Mouse (Mus musculus): Measurements from ENCODE around the gene Sult1b1. TPM values are rescaled to one million over a fixed set of nuclear protein-coding genes. Genes with fewer than 3 reads are reported as not detected.
"Not testable (repeated sequence)": the region's sequence is repeated elsewhere in the genome, so short reads cannot be mapped to it uniquely, and the experiment has no call there.

Gene Sult1b1
- total and polyA plus RNA-seq, 2 experiments from 2014 or later: not detected

GRCm38 (mm10) chr5:87502687-87503086 lies 35.3 kb downstream of the Sult1b1 start:
- WGBS: 42% methylated on average over 1 of the region's 1 CpGs
- Histone ChIP-seq H3K27me3 (ENCODE audit: insufficient read depth, low read length) (no peaks in the 10 kb centered on the region), H3K4me1 (ENCODE audit: insufficient read depth) (no peaks in the 10 kb centered on the region), H3K9ac (no peak overlapping the region), H3K4me2 (ENCODE audit: low read depth) (no peak overlapping the region), H3K27ac (ENCODE audit: low read depth, low read length) (no peak overlapping the region), H3K36me3 (ENCODE audit: insufficient read depth) (no peaks in the 10 kb centered on the region), H3K9me3 (ENCODE audit: low read length) (no peaks in the 10 kb centered on the region), H3K4me3 (ENCODE audit: low read depth, low read length) (no peak overlapping the region)
- DNase-seq (no peak), ATAC-seq (no peak)
- no peak for TF ChIP-seq CTCF (IDR thresholded peaks at IDR 0.05; ENCODE audit: low read depth)

DNA sequence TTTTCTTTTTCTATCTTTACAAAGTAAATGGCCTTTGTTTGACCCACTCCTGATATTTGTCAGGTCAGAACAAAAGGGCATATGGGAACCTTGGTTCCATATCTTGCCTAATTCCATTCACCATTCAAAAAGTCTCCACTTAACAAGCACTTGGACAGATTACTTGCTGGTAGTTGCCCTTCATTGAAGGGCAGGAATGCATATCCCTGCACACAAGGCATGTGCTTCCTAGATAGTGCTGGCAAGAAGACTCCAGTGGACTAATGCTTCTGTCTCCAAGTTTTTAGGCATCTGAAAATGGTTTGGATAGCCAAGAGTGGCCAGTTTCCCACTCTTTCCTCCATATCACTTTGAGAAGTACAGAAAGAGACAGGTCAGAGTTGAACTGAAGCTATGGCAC lies 38.7 kb downstream of the Sult1b1 start:
- H3K27ac ChIP-seq (ENCODE audit: low read depth, low read length): no peak overlapping the region
- no peaks in the 10 kb centered on the region for H3K9me3 ChIP-seq (ENCODE audit: low read length)
- H3K4me3 ChIP-seq (ENCODE audit: low read depth, low read length): no peak overlapping the region
- H3K4me1 ChIP-seq (ENCODE audit: insufficient read depth): no peaks in the 10 kb centered on the region
- ATAC-seq: no peak
- no peak for TF ChIP-seq CTCF (IDR thresholded peaks at IDR 0.05; ENCODE audit: low read depth)
- no peak for DNase-seq
- no peak overlapping the region for H3K9ac ChIP-seq
- H3K4me2 ChIP-seq (ENCODE audit: low read depth): no peak overlapping the region
- no peaks in the 10 kb centered on the region for H3K36me3 ChIP-seq (ENCODE audit: insufficient read depth)
- no peaks in the 10 kb centered on the region for H3K27me3 ChIP-seq (ENCODE audit: insufficient read depth, low read length)

- Histone ChIP-seq H3K4me3 (ENCODE audit: low read depth, low read length) (no peak overlapping the region), H3K4me2 (ENCODE audit: low read depth) (no peak overlapping the region), H3K9ac (no peak overlapping the region), H3K36me3 (ENCODE audit: insufficient read depth) (no peaks in the 10 kb centered on the region), H3K27me3 (ENCODE audit: insufficient read depth, low read length) (no peaks in the 10 kb centered on the region), H3K4me1 (ENCODE audit: insufficient read depth) (no peaks in the 10 kb centered on the region), H3K27ac (ENCODE audit: low read depth, low read length) (no peak overlapping the region), H3K9me3 (ENCODE audit: low read length) (no peaks in the 10 kb centered on the region)
- TF ChIP-seq CTCF (IDR thresholded peaks at IDR 0.05; ENCODE audit: low read depth): no peak
- DNase-seq (no peak), ATAC-seq (no peak)
Observed at GRCm38 (mm10) chr5:87498936-87499335, 39.1 kb downstream of the Sult1b1 start.

- Histone ChIP-seq H3K9ac (no peak within 1 kb of the TSS), H3K9me3 (ENCODE audit: low read length) (no peaks in the 10 kb centered on the region), H3K27me3 (ENCODE audit: insufficient read depth, low read length) (no peaks in the 10 kb centered on the region), H3K4me3 (ENCODE audit: low read depth, low read length) (no peak within 1 kb of the TSS), H3K4me1 (ENCODE audit: insufficient read depth) (no peaks in the 10 kb centered on the region), H3K27ac (ENCODE audit: low read depth, low read length) (no peak within 1 kb of the TSS), H3K36me3 (ENCODE audit: insufficient read depth) (no peaks in the 10 kb centered on the region), H3K4me2 (ENCODE audit: low read depth) (no peak within 1 kb of the TSS)
- ATAC-seq (no peak), DNase-seq (no peak)
- TF ChIP-seq CTCF (IDR thresholded peaks at IDR 0.05; ENCODE audit: low read depth): no peak
- 91% methylated on average over 1 of the region's 1 CpGs for WGBS
Observed at GRCm38 (mm10) chr5:87490771-87491170, 47.2 kb downstream of the Sult1b1 start, which contains the start of gene Ugt2a1. Gene Ugt2a1 (minus strand): TSS chr5:87490871.

DNA sequence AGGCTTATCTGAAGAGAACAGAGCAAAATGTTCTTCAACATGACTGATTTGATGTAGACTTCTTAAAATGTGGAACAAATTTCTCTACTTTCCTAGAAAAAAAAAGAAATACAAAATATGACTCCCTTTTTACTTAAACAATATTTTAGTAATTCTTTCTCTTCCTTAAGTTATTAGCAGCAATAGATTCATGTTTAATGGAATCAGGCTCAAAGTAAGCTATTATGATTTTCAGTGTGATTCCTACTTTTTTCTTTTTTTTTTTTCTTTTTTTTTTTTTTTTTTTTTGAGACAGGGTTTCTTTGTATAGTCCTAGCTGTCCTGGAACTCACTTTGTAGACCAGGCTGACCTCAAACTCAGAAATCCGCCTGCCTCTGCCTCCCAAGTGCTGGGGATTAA lies 51.3 kb downstream of the Sult1b1 start, which contains the start of gene Gm43638:
Gene Gm43638 (minus strand): TSS at position 101 of the 400 bp plus-strand sequence.
- H3K9me3 ChIP-seq (ENCODE audit: low read length); H3K4me2 ChIP-seq (ENCODE audit: low read depth); ATAC-seq; H3K9ac ChIP-seq; H3K4me1 ChIP-seq (ENCODE audit: insufficient read depth); H3K27ac ChIP-seq (ENCODE audit: low read depth, low read length); H3K4me3 ChIP-seq (ENCODE audit: low read depth, low read length); H3K27me3 ChIP-seq (ENCODE audit: insufficient read depth, low read length); DNase-seq; H3K36me3 ChIP-seq (ENCODE audit: insufficient read depth): not testable (repeated sequence)
- 89% methylated on average over 1 of the region's 1 CpGs for WGBS

DNA sequence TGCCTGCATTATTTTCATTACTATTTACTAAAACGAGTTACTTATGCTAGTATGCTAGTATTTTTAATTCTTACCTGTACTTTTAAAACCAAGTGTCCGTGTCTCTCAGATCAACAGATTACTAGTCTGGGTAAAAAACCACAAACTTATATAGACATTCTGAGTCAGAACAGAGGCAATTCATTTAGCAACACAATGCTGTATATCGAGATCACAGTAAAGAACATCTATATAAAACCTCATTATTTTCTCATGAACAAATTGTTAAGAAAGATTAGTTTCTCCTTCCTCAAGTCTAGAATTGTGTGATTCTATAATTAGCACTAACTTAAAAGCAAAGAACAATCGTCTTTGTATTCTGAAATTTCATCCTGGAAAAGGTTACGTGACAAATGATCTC lies 55.8 kb downstream of the Sult1b1 start, which contains the start of gene Ugt2a2:
Gene Ugt2a2 (minus strand): TSS at position 101 of the 400 bp plus-strand sequence.
- Histone ChIP-seq H3K9me3 (ENCODE audit: low read length) (no peaks in the 10 kb centered on the region), H3K36me3 (ENCODE audit: insufficient read depth) (no peaks in the 10 kb centered on the region), H3K27ac (ENCODE audit: low read depth, low read length) (no peak within 1 kb of the TSS), H3K4me3 (ENCODE audit: low read depth, low read length) (no peak within 1 kb of the TSS), H3K9ac (no peak within 1 kb of the TSS), H3K4me1 (ENCODE audit: insufficient read depth) (no peaks in the 10 kb centered on the region), H3K4me2 (ENCODE audit: low read depth) (no peak within 1 kb of the TSS), H3K27me3 (ENCODE audit: insufficient read depth, low read length) (no peaks in the 10 kb centered on the region)
- WGBS: 74% methylated on average over 5 of the region's 5 CpGs
- TF ChIP-seq CTCF (IDR thresholded peaks at IDR 0.05; ENCODE audit: low read depth): no peak
- no peak for DNase-seq
- no peak for ATAC-seq

Other genes starting within 250 kb of the Sult1b1 start
- gene Ugt2a3, start 201.0 kb downstream of the Sult1b1 start, total RNA-seq (2014; rRNA removed): not detected in 2 replicates
- gene Ugt2a3, start 201.0 kb downstream of the Sult1b1 start, polyA plus RNA-seq (2015; fragmentation: Nextera tagmentation; extraction: Ambion mirVana): not detected in 2 replicates
- gene Ugt2b38, start 114.0 kb downstream of the Sult1b1 start, total RNA-seq (2014; rRNA removed): not detected in 2 replicates
- gene Ugt2b38, start 114.0 kb downstream of the Sult1b1 start, polyA plus RNA-seq (2015; fragmentation: Nextera tagmentation; extraction: Ambion mirVana): not detected in 2 replicates
- 0.08 TPM in 1 of 2 replicates, not detected in the other for gene Ugt2a2, start 55.9 kb downstream of the Sult1b1 start, total RNA-seq (2014; rRNA removed)
- gene Ugt2a2, start 55.9 kb downstream of the Sult1b1 start, polyA plus RNA-seq (2015; fragmentation: Nextera tagmentation; extraction: Ambion mirVana): not detected in 2 replicates
- not detected in 2 replicates for gene Gm43638, start 51.4 kb downstream of the Sult1b1 start, total RNA-seq (2014; rRNA removed)
- gene Gm43638, start 51.4 kb downstream of the Sult1b1 start, polyA plus RNA-seq (2015; fragmentation: Nextera tagmentation; extraction: Ambion mirVana): not detected in 2 replicates
- not detected in 2 replicates for gene Ugt2a1, start 47.3 kb downstream of the Sult1b1 start, total RNA-seq (2014; rRNA removed)
- gene Ugt2a1, start 47.3 kb downstream of the Sult1b1 start, polyA plus RNA-seq (2015; fragmentation: Nextera tagmentation; extraction: Ambion mirVana): 0.38 TPM in 1 of 2 replicates, not detected in the other
- gene Sult1d1, start 30.8 kb upstream of the Sult1b1 start, total RNA-seq (2014; rRNA removed): 0.08 TPM in 1 of 2 replicates, not detected in the other
- 0.11 TPM in 1 of 2 replicates, not detected in the other for gene Sult1d1, start 30.8 kb upstream of the Sult1b1 start, polyA plus RNA-seq (2015; fragmentation: Nextera tagmentation; extraction: Ambion mirVana)
- gene Sult1e1, start 53.4 kb upstream of the Sult1b1 start, total RNA-seq (2014; rRNA removed): not detected in 2 replicates
- not detected in 2 replicates for gene Sult1e1, start 53.4 kb upstream of the Sult1b1 start, polyA plus RNA-seq (2015; fragmentation: Nextera tagmentation; extraction: Ambion mirVana)
- not detected in 2 replicates for gene Csn1s1, start 128.0 kb upstream of the Sult1b1 start, total RNA-seq (2014; rRNA removed)
- not detected in 2 replicates for gene Csn1s1, start 128.0 kb upstream of the Sult1b1 start, polyA plus RNA-seq (2015; fragmentation: Nextera tagmentation; extraction: Ambion mirVana)
- not detected in 2 replicates for gene Csn2, start 161.4 kb upstream of the Sult1b1 start, total RNA-seq (2014; rRNA removed)
- not detected in 2 replicates for gene Csn2, start 161.4 kb upstream of the Sult1b1 start, polyA plus RNA-seq (2015; fragmentation: Nextera tagmentation; extraction: Ambion mirVana)
- gene Csn1s2a, start 236.4 kb upstream of the Sult1b1 start, total RNA-seq (2014; rRNA removed): not detected in 2 replicates
- not detected in 2 replicates for gene Csn1s2a, start 236.4 kb upstream of the Sult1b1 start, polyA plus RNA-seq (2015; fragmentation: Nextera tagmentation; extraction: Ambion mirVana)

Data from forebrain, postnatal 0 days (tissue).